Mouse (Mus musculus) embryonic facial prominence, embryonic 11.5 days (tissue): ENCODE results near the gene Gtf2h4. TPM values are rescaled to one million over a fixed set of nuclear protein-coding genes. Genes with fewer than 3 reads are reported as not detected.
A peak's percentile ranks its signal among the peaks of the same experiment; 100 is the strongest.

Experiments used
- ATAC-seq: fragments of 200-750 bp; cut with Nextera tagmentation; replicated peaks from 2 replicates; pipeline ENCODE4 v1.8.0; 2017; ENCODE audit warnings: low read depth; ENCODE audit not compliant: insufficient number of reproducible peaks, low FRiP score, low TSS enrichment
- DNase-seq: peaks from one replicate; pipeline ENCODE4 v3.0.0-alpha.2; 2015; ENCODE audit warnings: low spot score
- H3K27ac ChIP-seq: fragments of 300-500 bp; sonication (generic); replicated peaks from 2 replicates; pipeline ENCODE4 v1.5.1; 2014; ENCODE audit warnings: mild to moderate bottlenecking, low read depth, low read length, control low read depth
- H3K27me3 ChIP-seq: fragments of 300-500 bp; sonication (generic); 2 replicates; pipeline ENCODE4 v1.6.1; 2014; ENCODE audit warnings: mild to moderate bottlenecking, low read length, moderate library complexity, mixed read lengths; ENCODE audit not compliant: control insufficient read depth, insufficient read depth
- H3K36me3 ChIP-seq: fragments of 300-500 bp; sonication (generic); replicated peaks from 2 replicates; pipeline ENCODE4 v1.6.1; 2014; ENCODE audit warnings: low read depth, mild to moderate bottlenecking, low read length, moderate library complexity, mixed read lengths; ENCODE audit not compliant: control insufficient read depth, insufficient read depth
- H3K4me1 ChIP-seq: fragments of 300-500 bp; sonication (generic); 2 replicates; pipeline ENCODE4 v1.6.1; 2014; ENCODE audit warnings: low read length, mixed read lengths; ENCODE audit not compliant: control insufficient read depth, insufficient read depth
- H3K4me2 ChIP-seq: fragments of 300-500 bp; sonication (generic); 2 replicates; pipeline ENCODE4 v1.6.1; 2014; ENCODE audit warnings: low read depth, mild to moderate bottlenecking, control low read depth, low read length, moderate library complexity
- H3K4me3 ChIP-seq: fragments of 300-500 bp; sonication (generic); 2 replicates; pipeline ENCODE4 v1.5.1; 2014; ENCODE audit warnings: low read depth, low read length, control low read depth
- H3K9ac ChIP-seq: fragments of 300-500 bp; sonication (generic); replicated peaks from 2 replicates; pipeline ENCODE4 v1.6.1; 2014; ENCODE audit warnings: mild to moderate bottlenecking, control low read depth, low read length
- H3K9me3 ChIP-seq: fragments of 300-500 bp; sonication (generic); replicated peaks from 2 replicates; pipeline ENCODE4 v1.6.1; 2016; ENCODE audit warnings: mild to moderate bottlenecking, low read length, inconsistent platforms, mixed read lengths; ENCODE audit not compliant: control insufficient read depth
- whole genome bisulfite sequencing: fragments of 180-500 bp; shearing (Covaris S2); extraction: QIAGEN DNeasy Blood & Tissue Kit; methylation state at CpG from one replicate; pipeline ENCODE4 v1.1.7; 2014; 5-methylcytosine and 5-hydroxymethylcytosine counted together
- polyA plus RNA-seq: library from polyadenylated mRNA; unstranded; fragments of >200 nt; fragmentation: Nextera tagmentation; extraction: Ambion mirVana; gene quantifications from 2 replicates; pipeline ENCODE4 v1.2.1, GENCODE M21; 2014

The Gtf2h4 gene
- polyA plus RNA-seq, 1 experiment from 2014 or later, result 43.3 TPM

- no peak overlapping the region for H3K4me3 ChIP-seq
- no peaks in the 10 kb centered on the region for H3K36me3 ChIP-seq
- ATAC-seq, result no peak
- peaks cover 3% of the 10 kb centered on the region; the same call in 1 of the 2 replicates for H3K27me3 ChIP-seq
- no peak overlapping the region for H3K27ac ChIP-seq
- no peak overlapping the region for H3K9ac ChIP-seq
- no peak for DNase-seq
- H3K4me1 ChIP-seq, result no peaks in the 10 kb centered on the region
- 68% methylated on average over 7 of the region's 7 CpGs for WGBS
- no peak overlapping the region for H3K4me2 ChIP-seq
- H3K9me3 ChIP-seq, result no peaks in the 10 kb centered on the region
Measured at GRCm38 (mm10) chr17:35707929-35708328, 34.4 kb upstream of the Gtf2h4 start.

GRCm38 (mm10) chr17:35705836-35706235 is 32.3 kb upstream of the Gtf2h4 start:
- Histone ChIP-seq H3K4me3 (no peak overlapping the region), H3K9ac (no peak overlapping the region), H3K4me1 (no peaks in the 10 kb centered on the region; the same call in 1 of the 2 replicates), H3K4me2 (no peak overlapping the region), H3K36me3 (no peaks in the 10 kb centered on the region), H3K27ac (no peak overlapping the region), H3K9me3 (no peaks in the 10 kb centered on the region), H3K27me3 (peaks cover 7% of the 10 kb centered on the region)
- ATAC-seq, result no peak
- 25% methylated on average over 4 of the region's 4 CpGs for WGBS
- peak; percentile 42 for DNase-seq

- ATAC-seq (peak; percentile 47), DNase-seq (peak; percentile 73)
- H3K9me3 ChIP-seq, result no peaks in the 10 kb centered on the region
- peak within 1 kb of the TSS; percentile 69 for H3K9ac ChIP-seq
- H3K4me3 ChIP-seq, result peak within 1 kb of the TSS; percentile 38
- WGBS, result 8% methylated on average over 19 of the region's 19 CpGs
- H3K27me3 ChIP-seq, result peaks cover 11% of the 10 kb centered on the region
- H3K4me2 ChIP-seq, result peak within 1 kb of the TSS; percentile 53
- H3K27ac ChIP-seq, result peak within 1 kb of the TSS; percentile 82
- H3K4me1 ChIP-seq, result no peaks in the 10 kb centered on the region; the same call in 1 of the 2 replicates
- no peaks in the 10 kb centered on the region for H3K36me3 ChIP-seq
Measured at GRCm38 (mm10) chr17:35704621-35705464, 31.3 kb upstream of the Gtf2h4 start, which contains the start of gene Ddr1. Ddr1 (minus strand) TSS chr17:35704621.

GRCm38 (mm10) chr17:35703751-35704271 is 30.3 kb upstream of the Gtf2h4 start:
- H3K9ac ChIP-seq, result peak overlapping the region; percentile 69
- WGBS, result 3% methylated on average over 14 of the region's 14 CpGs
- peak overlapping the region; percentile 53 for H3K4me2 ChIP-seq
- DNase-seq (peak; percentile 77), ATAC-seq (peak; percentile 78)
- H3K4me3 ChIP-seq, result peak overlapping the region; percentile 38
- no peaks in the 10 kb centered on the region for H3K9me3 ChIP-seq
- H3K27ac ChIP-seq, result peak overlapping the region; percentile 82
- H3K27me3 ChIP-seq, result peaks cover 11% of the 10 kb centered on the region
- H3K4me1 ChIP-seq, result no peaks in the 10 kb centered on the region; the same call in 1 of the 2 replicates
- no peaks in the 10 kb centered on the region for H3K36me3 ChIP-seq

- no peaks in the 10 kb centered on the region for H3K9me3 ChIP-seq
- 0 out of 2 replicates have a peak overlapping the region, but pooled peaks have one; percentile 13 for H3K4me2 ChIP-seq
- no peaks in the 10 kb centered on the region for H3K36me3 ChIP-seq
- peak overlapping the region; percentile 18 for H3K4me3 ChIP-seq
- peaks cover 11% of the 10 kb centered on the region for H3K27me3 ChIP-seq
- no peak for ATAC-seq
- WGBS, result 10% methylated on average over 2 of the region's 2 CpGs
- DNase-seq, result no peak
- H3K4me1 ChIP-seq, result no peaks in the 10 kb centered on the region; the same call in 1 of the 2 replicates
- peak overlapping the region; percentile 33; the same call in 1 of the 2 replicates for H3K9ac ChIP-seq
- peak overlapping the region; percentile 56; the same call in 1 of the 2 replicates for H3K27ac ChIP-seq
Measured at GRCm38 (mm10) chr17:35703065-35703464, 29.5 kb upstream of the Gtf2h4 start.

- Histone ChIP-seq H3K9ac (peak overlapping the region; percentile 81), H3K9me3 (no peaks in the 10 kb centered on the region), H3K27me3 (peaks cover 11% of the 10 kb centered on the region), H3K4me3 (peak overlapping the region; percentile 61), H3K4me1 (no peaks in the 10 kb centered on the region; the same call in 1 of the 2 replicates), H3K27ac (peak overlapping the region; percentile 76), H3K36me3 (no peaks in the 10 kb centered on the region), H3K4me2 (peak overlapping the region; percentile 94)
- no peak for ATAC-seq
- WGBS, result 13% methylated on average over 4 of the region's 4 CpGs
- no peak for DNase-seq
Measured at GRCm38 (mm10) chr17:35702605-35703004, 29.1 kb upstream of the Gtf2h4 start.

- WGBS, result 2% methylated on average over 16 of the region's 16 CpGs
- Histone ChIP-seq H3K27me3 (peaks cover 11% of the 10 kb centered on the region), H3K36me3 (no peaks in the 10 kb centered on the region), H3K27ac (peak overlapping the region; percentile 76), H3K4me2 (peak overlapping the region; percentile 94), H3K4me3 (peak overlapping the region; percentile 61), H3K9me3 (no peaks in the 10 kb centered on the region), H3K9ac (peak overlapping the region; percentile 81), H3K4me1 (peaks cover 4% of the 10 kb centered on the region; the same call in 1 of the 2 replicates)
- DNase-seq (peak; percentile 52), ATAC-seq (no peak)
Measured at GRCm38 (mm10) chr17:35701978-35702461, 28.5 kb upstream of the Gtf2h4 start.
